Mouse (Mus musculus) C2C12 (cell line): ENCODE data around the gene Ccl24.

Source experiments
- CTCF ChIP-seq: IDR thresholded peaks from one replicate; pipeline ENCODE4 v1.5.1; 2011; ENCODE audit not compliant: control insufficient read depth, insufficient read depth, insufficient read length
- MAX ChIP-seq: IDR thresholded peaks from one replicate; pipeline ENCODE4 v1.6.1; 2011; ENCODE audit warnings: mild to moderate bottlenecking, control low read depth
- MYOG ChIP-seq: IDR thresholded peaks from one replicate; pipeline ENCODE4 v1.6.1; 2011; ENCODE audit not compliant: control insufficient read depth, insufficient read length; ENCODE audit errors: extremely low read depth

- no peak for TF ChIP-seq CTCF
- no peak for TF ChIP-seq MYOG
- no peak for TF ChIP-seq MAX
Observed at GRCm38 (mm10) chr5:135529310-135529709, 43.5 kb downstream of the Ccl24 start.
